Mouse (Mus musculus) T-helper 1 cell (primary cell): ENCODE results near the gene Ptgs2.

ENCODE experiments used
- in situ Hi-C: fragments of 300-600 bp; cut with MboI, MseI; formaldehyde crosslinking; loops from one replicate; pipeline ENCODE4 v1.15.1; 2025; ENCODE audit warnings: high pct_unique_total_duplicates

Ptgs2 gene

GRCm38 (mm10) chr1:150099790-150100333 lies at the start of gene Ptgs2:
Gene Ptgs2, plus strand, starts transcription at chr1:150100031.
- in situ Hi-C loops = no loop called here

GRCm38 (mm10) chr1:150050256-150050655 lies 49.6 kb upstream of the Ptgs2 start:
- in situ Hi-C loops = no loop called here

- in situ Hi-C loops = no loop called here
These were observed 34.1 kb upstream of the Ptgs2 start for GRCm38 (mm10) chr1:150065684-150066083.

- in situ Hi-C loops = no loop called here
These were observed 27.0 kb upstream of the Ptgs2 start for GRCm38 (mm10) chr1:150072880-150073279.

- in situ Hi-C loops = no loop called here
These were observed 25.2 kb upstream of the Ptgs2 start for GRCm38 (mm10) chr1:150074609-150075008.

GRCm38 (mm10) chr1:150089040-150089692 lies 10.7 kb upstream of the Ptgs2 start:
- in situ Hi-C loops = no loop called here

DNA sequence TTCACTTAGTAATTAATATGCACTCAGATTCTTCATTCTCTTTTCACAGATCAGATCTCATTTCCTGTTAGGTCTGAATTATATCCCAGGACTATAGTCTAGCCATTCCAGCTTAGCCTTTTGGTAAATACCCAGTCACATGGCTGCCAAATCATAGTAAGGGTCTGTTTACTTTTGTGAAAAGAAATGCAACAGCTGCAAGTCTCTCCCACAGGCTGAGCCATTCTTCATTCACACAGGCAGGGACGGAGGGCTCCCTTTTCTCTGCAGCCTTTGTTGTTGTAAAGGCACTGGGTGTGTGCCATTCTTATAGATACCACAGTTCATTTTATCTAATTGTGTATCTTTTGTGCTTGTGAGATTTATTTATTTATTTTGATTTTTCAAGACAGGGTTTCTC lies 9.6 kb upstream of the Ptgs2 start:
- in situ Hi-C loops = no loop called here

DNA sequence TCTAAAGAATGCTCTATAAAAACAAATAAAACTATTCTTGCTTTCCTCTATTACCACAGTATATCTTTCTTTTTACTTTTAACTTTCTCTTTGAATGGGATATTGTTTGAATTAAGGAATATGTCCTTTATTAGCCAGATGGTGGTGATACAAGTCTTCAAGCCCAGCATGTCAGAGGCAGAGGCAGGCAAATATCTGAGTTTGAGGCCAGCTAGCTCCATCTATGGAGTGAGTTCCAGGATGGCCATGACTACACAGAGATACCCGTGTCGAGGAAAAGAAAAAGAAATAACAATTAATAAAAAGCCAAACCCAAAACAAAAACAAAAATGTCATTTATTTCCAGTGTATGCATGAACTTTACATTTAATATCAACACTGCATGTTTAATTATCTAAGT lies 2.8 kb upstream of the Ptgs2 start:
- in situ Hi-C loops = no loop called here

DNA sequence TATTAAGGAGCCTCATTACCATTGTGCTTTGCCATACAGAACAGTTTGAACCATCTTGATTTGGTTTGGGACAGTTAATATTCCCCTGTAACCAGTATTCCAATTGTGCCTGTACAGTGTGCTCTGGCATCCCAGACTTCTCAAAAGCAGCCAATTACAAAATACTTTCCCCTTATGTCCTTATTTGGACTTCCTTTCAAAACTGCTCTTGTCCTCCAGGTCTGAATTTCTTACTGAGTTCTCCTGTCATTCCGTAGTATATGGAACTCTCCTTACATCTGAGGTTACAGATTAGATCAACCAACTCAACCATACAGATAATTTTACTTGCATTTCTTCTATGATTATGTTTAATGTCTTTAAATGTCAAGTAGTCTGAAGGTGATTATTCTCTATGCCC lies 2.1 kb upstream of the Ptgs2 start:
- in situ Hi-C loops = no loop called here

- in situ Hi-C loops = no loop called here
These were observed 457 bp upstream of the Ptgs2 start for GRCm38 (mm10) chr1:150099374-150099773.

DNA sequence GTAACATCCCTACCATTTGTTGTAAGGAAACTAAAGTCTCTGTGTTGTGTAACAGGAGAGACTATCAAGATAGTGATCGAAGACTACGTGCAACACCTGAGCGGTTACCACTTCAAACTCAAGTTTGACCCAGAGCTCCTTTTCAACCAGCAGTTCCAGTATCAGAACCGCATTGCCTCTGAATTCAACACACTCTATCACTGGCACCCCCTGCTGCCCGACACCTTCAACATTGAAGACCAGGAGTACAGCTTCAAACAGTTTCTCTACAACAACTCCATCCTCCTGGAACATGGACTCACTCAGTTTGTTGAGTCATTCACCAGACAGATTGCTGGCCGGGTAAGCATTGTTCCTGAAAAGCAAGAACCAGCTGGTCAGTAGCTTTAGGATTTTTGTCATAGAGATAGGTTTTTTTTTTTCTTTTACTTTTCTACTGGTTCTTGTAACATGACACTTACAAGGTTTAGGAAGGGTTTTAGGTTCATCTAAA lies 4.4 kb downstream of the Ptgs2 start:
- in situ Hi-C loops = no loop called here

DNA sequence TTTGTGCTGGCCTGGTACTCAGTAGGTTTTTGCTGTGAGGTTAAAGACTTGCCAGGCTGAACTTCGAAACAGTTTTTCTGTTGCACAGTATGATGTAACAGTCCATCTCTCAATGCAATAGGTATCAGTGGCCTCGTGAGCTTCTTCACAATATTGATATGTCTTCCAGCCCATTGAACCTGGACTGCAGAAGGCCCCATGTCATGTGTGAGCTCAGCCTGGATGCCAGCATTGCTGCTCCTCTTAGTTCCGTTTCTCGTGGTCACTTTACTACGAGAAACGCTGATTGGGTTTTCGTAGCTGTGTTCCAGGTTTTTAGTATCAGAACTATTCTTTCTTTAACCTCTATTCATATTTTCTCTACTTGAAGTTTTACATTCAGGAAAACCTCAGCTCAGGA lies 6.9 kb downstream of the Ptgs2 start:
- in situ Hi-C loops = no loop called here

DNA sequence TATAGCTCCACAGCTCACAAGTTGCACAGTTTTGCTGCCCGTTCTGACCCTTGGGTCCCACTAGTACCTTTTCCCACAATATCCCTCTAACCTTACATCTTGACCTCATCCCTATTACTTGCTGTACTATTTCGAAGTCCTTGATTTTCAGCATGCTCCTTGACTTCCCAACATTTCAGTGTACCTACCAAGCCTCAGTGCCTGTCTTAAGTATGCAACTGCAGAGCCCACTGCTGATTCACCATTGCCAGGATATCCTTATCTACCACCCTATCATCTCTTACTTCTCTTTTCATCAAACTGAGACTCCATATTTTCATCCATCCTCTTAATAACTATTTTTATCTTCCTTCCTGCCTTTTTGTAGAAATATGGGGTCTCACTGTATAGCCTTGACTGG lies 9.8 kb downstream of the Ptgs2 start:
- in situ Hi-C loops = no loop called here

DNA sequence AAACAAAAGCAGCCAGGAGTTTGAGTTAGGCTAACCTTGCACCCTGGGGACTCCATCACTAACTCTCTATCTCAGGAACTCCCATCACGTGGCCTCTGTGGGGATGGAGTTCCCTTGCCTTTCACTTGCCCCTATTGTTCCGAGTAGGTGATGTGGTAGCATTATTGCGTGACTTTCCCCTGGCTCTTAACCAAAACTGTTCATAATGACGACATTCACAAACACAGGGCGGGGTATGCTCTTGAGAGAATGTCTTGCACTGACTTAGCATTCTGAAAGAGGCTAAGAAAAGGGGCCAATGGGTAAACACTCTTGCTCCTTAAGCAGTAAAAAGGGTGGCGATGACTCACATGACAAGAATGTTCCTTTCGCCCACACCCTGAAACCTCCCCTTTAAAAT lies 15.5 kb downstream of the Ptgs2 start:
- in situ Hi-C loops = no loop called here

GRCm38 (mm10) chr1:150118352-150118751 lies 18.5 kb downstream of the Ptgs2 start:
- in situ Hi-C loops = no loop called here

DNA sequence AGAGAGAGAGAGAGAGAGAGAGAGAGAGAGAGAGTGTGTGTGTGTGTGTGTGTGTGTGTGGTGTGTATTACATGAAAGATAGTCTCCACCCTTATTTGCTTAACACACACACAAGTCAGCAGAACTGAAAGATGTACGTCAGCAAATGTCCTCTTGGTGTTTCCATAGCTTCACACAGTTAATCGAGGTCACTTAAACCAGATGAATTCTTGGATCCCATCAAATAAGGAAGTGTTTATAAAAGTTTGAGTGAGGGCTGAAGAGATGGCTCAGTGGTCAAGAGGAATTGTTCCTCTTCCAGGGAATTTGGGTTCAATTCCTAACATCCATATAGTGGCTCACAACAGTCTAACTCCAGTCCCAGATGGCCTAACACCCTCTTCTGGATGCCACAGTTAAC lies 25.7 kb downstream of the Ptgs2 start:
- in situ Hi-C loops = no loop called here

GRCm38 (mm10) chr1:150130070-150130469 lies 30.2 kb downstream of the Ptgs2 start:
- in situ Hi-C loops = no loop called here

DNA sequence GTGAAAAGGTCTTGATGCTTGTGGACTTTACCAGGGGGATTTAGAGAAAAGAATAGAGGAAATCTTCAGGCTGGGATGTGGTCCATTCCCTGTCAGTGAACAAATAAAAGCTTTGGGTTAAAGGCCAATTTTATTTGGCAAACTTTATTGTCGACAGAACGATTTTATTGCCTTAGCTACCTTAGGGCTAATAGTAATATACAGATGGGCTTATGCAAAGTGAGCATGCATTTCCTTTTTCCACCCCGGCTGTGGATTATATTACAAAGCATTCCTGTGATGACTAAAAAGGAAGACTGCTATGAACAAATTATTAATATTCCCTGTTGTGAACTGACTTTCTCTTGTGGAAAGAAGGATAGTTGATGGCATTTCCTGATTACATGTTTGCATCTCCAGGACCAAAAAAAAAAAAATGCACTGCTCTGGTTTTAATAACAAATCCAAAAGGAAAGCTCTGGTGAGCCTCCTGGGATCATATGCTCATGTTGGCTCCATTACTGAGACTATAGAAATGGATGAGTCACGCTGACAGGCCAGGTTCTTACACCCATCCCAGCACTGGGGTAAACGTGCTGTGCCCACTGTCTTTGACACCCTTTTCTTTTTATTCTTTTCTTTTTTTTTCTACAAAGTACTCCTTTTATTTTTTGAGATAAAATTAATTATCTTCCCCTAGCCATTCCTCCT lies 30.9 kb downstream of the Ptgs2 start:
- in situ Hi-C loops = no loop called here

DNA sequence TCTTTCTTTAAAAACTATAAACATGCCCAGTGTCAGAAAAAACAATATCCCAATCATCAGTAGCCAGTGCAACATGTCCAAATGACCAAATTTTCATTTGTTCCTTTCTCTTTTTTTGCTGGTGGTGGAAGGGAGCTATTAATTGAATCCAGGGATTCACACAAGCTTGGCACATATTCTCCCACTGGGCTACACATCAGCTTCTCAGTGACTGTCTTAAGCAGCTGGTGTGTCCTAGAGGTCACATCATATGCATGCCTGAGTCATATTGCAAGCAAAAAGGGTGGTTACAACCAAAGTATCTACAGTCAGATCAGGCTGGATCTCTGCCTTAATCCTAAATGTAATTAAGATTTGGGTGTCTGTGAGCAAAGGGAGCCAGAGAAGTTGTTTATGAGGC lies 35.5 kb downstream of the Ptgs2 start:
- in situ Hi-C loops = no loop called here

GRCm38 (mm10) chr1:150139730-150140129 lies 39.9 kb downstream of the Ptgs2 start:
- in situ Hi-C loops = no loop called here

GRCm38 (mm10) chr1:150141939-150142338 lies 42.1 kb downstream of the Ptgs2 start:
- in situ Hi-C loops = no loop called here

DNA sequence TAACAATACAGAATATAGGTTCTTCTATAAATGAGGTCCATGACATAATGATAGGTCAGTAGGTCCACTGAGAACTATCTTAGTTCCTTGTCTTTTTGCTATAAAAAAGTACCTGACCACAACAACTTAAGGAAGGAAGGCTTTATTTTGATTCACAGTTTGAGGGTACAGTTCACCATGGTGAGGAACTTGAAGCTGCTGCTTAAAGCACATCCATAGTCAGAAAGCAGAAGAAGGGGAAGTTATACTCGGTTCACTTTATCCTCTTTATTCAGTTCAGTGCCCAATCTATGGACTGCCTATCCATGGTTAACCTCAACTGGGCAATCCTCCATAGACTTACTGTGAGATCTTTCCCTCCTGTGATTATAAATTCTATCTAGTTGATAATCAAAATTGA lies 43.7 kb downstream of the Ptgs2 start:
- in situ Hi-C loops = no loop called here

GRCm38 (mm10) chr1:150145049-150145448 lies 45.2 kb downstream of the Ptgs2 start:
- in situ Hi-C loops = no loop called here
